Mouse (Mus musculus): ENCODE measurements around the gene Cuta.

GRCm38 (mm10) chr17:26981050-26981449, 41.7 kb upstream of the Cuta start:
- TF ChIP-seq FOSL1 (IDR thresholded peaks at IDR 0.05; ENCODE audit: insufficient read depth, low read length, poor library complexity, severe bottlenecking) = no peak
- no peak for TF ChIP-seq CTCF (IDR thresholded peaks at IDR 0.05; ENCODE audit: control insufficient read depth, insufficient read depth, insufficient read length)
- no peak for TF ChIP-seq USF1 (IDR thresholded peaks at IDR 0.05; ENCODE audit: low read depth)
- no peak for TF ChIP-seq MAX (IDR thresholded peaks at IDR 0.05)
